Mouse (Mus musculus) neural tube, embryonic 12.5 days (tissue): ENCODE measurements around the gene Map3k4. TPM values are rescaled to one million over a fixed set of nuclear protein-coding genes. Genes with fewer than 3 reads are reported as not detected.

ENCODE experiments used
- ATAC-seq: fragments of 200-750 bp; cut with Nextera tagmentation; 2 replicates; pipeline ENCODE4 v1.8.0; 2017; ENCODE audit warnings: low read depth, mild to moderate bottlenecking, moderate TSS enrichment, moderate library complexity; ENCODE audit not compliant: low FRiP score
- H3K27ac ChIP-seq: fragments of 300-500 bp; sonication (generic); 2 replicates; pipeline ENCODE4 v1.5.1; 2016
- H3K27me3 ChIP-seq: fragments of 300-500 bp; sonication (generic); replicated peaks from 2 replicates; pipeline ENCODE4 v1.6.1; 2016; ENCODE audit warnings: mild to moderate bottlenecking
- H3K36me3 ChIP-seq: fragments of 300-500 bp; sonication (generic); 2 replicates; pipeline ENCODE4 v1.6.1; 2016; ENCODE audit warnings: mild to moderate bottlenecking
- H3K4me1 ChIP-seq: fragments of 300-500 bp; sonication (generic); 2 replicates; pipeline ENCODE4 v1.6.1; 2016
- H3K4me2 ChIP-seq: fragments of 300-500 bp; sonication (generic); replicated peaks from 2 replicates; pipeline ENCODE4 v1.6.1; 2016; ENCODE audit warnings: mild to moderate bottlenecking
- H3K4me3 ChIP-seq: fragments of 300-500 bp; sonication (generic); 2 replicates; pipeline ENCODE4 v1.5.1; 2016
- H3K9ac ChIP-seq: fragments of 300-500 bp; sonication (generic); 2 replicates; pipeline ENCODE4 v1.6.1; 2016; ENCODE audit warnings: mild to moderate bottlenecking
- H3K9me3 ChIP-seq: fragments of 300-500 bp; sonication (generic); 2 replicates; pipeline ENCODE4 v1.6.1; 2016; ENCODE audit warnings: mild to moderate bottlenecking
- WGBS: fragments of 180-500 bp; shearing (Covaris S2); methylation state at CpG from one replicate; pipeline ENCODE4 v1.1.7; 2016; 5-methylcytosine and 5-hydroxymethylcytosine counted together
- polyA plus RNA-seq: library from polyadenylated mRNA; unstranded; fragments of >200 nt; fragmentation: Nextera tagmentation; extraction: Ambion mirVana; gene quantifications from 2 replicates; pipeline ENCODE4 v1.2.1, GENCODE M21; 2016

Gene Map3k4
- 44.7 and 60.4 TPM in 2 replicates for polyA plus RNA-seq

DNA sequence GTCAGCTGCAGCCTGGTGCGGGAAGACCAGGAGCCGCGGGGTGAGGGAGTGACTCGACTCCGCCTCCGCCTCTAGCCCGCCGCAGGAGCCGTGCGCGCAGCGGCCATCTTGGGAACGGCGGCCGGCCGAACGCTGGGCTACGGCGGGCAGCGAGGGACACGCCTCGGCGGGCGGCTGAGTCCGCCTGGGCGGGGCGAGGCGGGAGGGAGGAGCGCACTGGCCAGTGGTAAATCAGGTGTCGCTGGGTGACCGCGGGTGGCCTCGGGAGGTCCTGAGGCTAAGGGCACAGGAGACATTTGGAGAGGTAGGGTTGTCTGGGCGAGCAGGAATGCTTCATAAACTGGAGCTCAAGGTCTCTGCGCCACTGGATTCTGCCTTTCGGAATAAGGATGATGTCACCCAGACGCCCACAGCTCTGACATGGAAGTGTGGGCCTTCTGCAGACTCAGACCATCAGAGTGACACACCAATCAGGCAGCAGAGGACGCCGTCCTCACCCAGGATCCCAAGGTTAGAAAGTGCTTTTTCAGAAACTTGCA, at the start of gene Map3k4:
Gene Map3k4, minus strand, starts transcription at position 134 of the 539 bp plus-strand sequence.
- H3K27me3 ChIP-seq, result no peaks in the 10 kb centered on the region
- no peaks in the 10 kb centered on the region for H3K9me3 ChIP-seq
- H3K9ac ChIP-seq, result peak within 1 kb of the TSS; percentile 93
- under 1% methylated on average over 39 of the region's 39 CpGs for WGBS
- peak; percentile 95 for ATAC-seq
- peaks cover 15% of the 10 kb centered on the region for H3K4me1 ChIP-seq
- peak within 1 kb of the TSS; percentile 82 for H3K4me3 ChIP-seq
- H3K27ac ChIP-seq, result peak within 1 kb of the TSS; percentile 99
- H3K36me3 ChIP-seq, result no peaks in the 10 kb centered on the region
- peak within 1 kb of the TSS; percentile 78 for H3K4me2 ChIP-seq

DNA sequence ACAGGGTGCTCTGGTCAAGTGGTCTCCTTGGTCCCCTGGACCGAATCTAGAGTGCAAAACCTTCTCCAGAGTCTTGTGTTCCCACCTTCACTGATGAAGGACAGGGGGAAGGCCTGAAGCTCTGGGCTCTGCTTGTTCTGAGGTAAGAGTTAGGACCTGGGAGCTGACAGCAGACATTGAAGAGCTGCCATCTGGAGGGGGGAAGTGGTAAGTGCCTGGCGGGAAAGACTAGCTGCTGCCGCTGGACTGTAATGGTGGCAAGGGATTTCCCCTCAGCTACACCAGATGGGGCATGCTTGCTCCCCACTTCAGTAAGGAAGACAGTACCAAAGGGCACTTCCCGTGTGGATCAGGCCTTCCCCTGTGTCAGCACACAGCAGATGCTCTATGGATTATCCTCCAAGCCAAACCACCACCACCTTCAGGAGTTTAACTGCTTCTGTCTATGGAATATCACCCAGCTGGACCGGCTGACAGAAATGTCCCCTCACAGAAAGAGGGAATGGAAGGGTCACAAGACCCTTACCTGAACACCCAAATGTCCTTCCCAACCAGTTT, 48.9 kb upstream of the Map3k4 start:
- H3K27ac ChIP-seq, result no peak overlapping the region
- 37% methylated on average over 5 of the region's 5 CpGs for WGBS
- ATAC-seq, result peak; percentile 71; the same call in 1 of the 2 replicates
- no peaks in the 10 kb centered on the region for H3K27me3 ChIP-seq
- H3K4me1 ChIP-seq, result peaks cover 3% of the 10 kb centered on the region
- no peaks in the 10 kb centered on the region for H3K9me3 ChIP-seq
- H3K36me3 ChIP-seq, result no peaks in the 10 kb centered on the region
- H3K4me3 ChIP-seq, result no peak overlapping the region
- H3K4me2 ChIP-seq, result no peak overlapping the region
- no peak overlapping the region for H3K9ac ChIP-seq

DNA sequence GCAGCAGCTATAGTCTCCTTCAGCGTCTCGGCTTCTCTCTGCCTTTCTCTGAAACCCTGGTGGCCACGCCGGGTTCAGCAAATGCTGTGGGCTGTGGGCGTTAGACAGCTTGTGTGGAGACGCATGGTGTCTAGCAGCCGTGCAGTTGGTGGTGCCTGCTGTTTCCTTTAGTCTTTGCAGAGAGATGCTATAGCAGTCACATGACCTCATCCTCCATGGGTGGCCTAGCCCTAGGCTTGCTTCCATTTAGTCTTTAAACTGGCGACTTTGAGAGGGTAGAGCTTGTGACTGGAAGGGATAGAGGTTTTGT, 45.8 kb upstream of the Map3k4 start:
- no peaks in the 10 kb centered on the region for H3K36me3 ChIP-seq
- ATAC-seq, result no peak
- no peaks in the 10 kb centered on the region for H3K4me1 ChIP-seq
- no peaks in the 10 kb centered on the region for H3K9me3 ChIP-seq
- H3K27me3 ChIP-seq, result no peaks in the 10 kb centered on the region
- 53% methylated on average over 8 of the region's 8 CpGs for WGBS
- no peak overlapping the region for H3K4me2 ChIP-seq
- H3K27ac ChIP-seq, result no peak overlapping the region
- H3K4me3 ChIP-seq, result no peak overlapping the region
- H3K9ac ChIP-seq, result no peak overlapping the region

DNA sequence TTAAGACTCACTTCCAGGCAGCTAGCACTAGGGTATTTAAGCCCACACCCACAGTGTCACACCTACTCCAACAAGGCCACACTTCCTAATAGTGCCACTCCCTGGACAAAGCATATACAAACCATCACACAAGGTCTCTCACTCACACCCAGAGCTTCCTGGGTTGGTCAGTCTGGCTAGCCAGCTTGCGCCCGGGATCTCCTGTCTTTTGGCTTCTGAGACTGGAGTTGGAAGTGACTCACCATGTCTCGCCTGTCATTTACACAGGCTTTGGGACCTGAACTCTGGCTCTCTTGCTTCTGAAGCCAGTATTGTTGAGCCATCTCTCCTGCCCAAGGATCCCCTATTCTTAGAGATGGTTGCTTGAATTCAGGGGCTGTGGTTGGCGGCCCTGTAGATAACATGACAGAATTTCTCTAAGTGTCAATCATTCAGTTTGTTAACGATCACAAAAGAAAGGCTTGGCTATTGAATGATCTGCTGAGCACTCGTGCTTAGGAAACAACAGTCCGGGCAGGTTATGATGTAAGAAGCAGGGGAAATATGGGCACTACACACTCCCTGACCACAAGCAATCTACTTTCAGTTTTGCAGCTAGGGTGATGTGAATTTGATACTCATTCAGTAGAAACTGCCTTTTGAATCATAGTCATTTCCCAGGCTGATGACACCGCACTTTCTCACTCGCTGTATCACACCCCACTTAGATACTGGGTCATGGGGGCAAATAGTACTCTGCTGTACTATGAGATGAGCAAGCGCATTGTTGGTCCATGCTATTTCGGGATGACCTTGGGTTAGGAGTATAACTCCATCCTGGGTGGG, 45.2 kb upstream of the Map3k4 start:
- 89% methylated on average over 11 of the region's 11 CpGs for WGBS
- H3K27me3 ChIP-seq, result no peaks in the 10 kb centered on the region

DNA sequence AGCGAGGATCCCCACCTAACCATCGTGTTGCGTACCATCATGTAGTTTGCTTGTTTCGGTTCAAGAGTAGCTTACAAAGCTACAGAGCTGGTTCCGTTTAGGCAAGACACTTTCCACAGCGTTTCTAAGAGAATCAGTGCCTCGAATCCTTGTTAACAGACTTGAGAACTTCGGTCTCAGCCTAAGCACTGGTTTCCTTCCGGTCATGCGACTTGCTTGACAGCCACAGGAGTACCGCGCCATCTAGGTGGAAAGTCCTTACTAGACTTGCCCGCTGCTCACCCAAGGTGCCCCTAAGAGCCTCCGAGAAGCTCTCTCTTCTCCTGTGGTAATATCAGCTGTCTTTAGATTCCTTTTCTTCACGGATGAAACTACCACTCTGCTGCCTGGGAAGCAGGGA, 41.3 kb upstream of the Map3k4 start:
- 90% methylated on average over 15 of the region's 15 CpGs for WGBS
- no peak overlapping the region for H3K9ac ChIP-seq
- H3K36me3 ChIP-seq, result no peaks in the 10 kb centered on the region
- no peak overlapping the region for H3K27ac ChIP-seq
- H3K4me1 ChIP-seq, result no peaks in the 10 kb centered on the region
- H3K4me3 ChIP-seq, result no peak overlapping the region
- no peaks in the 10 kb centered on the region for H3K27me3 ChIP-seq
- no peaks in the 10 kb centered on the region for H3K9me3 ChIP-seq
- ATAC-seq, result no peak
- H3K4me2 ChIP-seq, result no peak overlapping the region

More for the DNA sequence above, 45.2 kb upstream of the Map3k4 start:
- no peaks in the 10 kb centered on the region for H3K4me1 ChIP-seq
- no peaks in the 10 kb centered on the region for H3K36me3 ChIP-seq
- H3K4me3 ChIP-seq, result no peak overlapping the region
- H3K9me3 ChIP-seq, result no peaks in the 10 kb centered on the region
- no peak overlapping the region for H3K9ac ChIP-seq
- ATAC-seq, result no peak
- H3K27ac ChIP-seq, result no peak overlapping the region
- no peak overlapping the region for H3K4me2 ChIP-seq

DNA sequence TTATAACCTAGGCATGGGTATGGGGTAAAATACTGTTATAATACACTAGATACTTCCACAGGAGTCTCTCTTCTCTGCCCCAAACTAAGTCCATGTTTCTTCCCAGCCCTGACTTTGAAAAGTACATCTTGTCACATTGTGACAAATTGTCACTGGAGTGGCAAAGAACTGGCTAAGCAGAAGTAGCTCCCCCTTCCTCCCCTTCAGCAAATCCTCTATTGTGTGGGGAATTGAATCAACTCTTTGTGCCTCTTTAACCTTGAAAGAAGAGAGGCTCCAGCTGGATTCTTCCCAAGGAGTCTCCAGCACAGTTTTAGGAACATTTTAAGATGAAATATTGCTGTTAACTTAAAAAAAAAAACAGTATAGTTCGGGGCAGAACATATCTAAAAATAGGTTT, 34.2 kb upstream of the Map3k4 start:
- H3K9me3 ChIP-seq, result no peaks in the 10 kb centered on the region

DNA sequence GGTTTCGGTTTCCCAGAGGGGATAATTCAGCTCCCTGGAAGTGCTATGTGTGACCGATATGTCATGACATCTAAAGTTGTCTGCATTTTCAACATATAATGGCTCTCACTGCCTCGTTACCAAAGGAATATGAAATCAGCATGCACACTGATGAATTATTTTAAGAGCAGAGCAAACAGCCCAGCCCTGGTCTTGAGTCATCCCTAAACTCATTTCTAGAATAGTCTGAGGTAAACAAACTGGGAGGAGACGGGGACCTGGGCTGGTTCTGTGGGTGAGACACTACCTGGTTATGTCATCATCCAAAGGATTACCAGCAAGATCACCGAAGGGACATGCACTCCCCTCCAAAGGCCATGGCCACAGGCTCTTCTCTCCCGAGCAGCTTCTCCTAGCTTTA, 33.0 kb upstream of the Map3k4 start:
- no peak overlapping the region for H3K4me2 ChIP-seq
- H3K4me3 ChIP-seq, result no peak overlapping the region
- 0 out of 2 replicates have a peak, but pooled peaks cover 10% of the 10 kb centered on the region for H3K4me1 ChIP-seq
- no peaks in the 10 kb centered on the region for H3K36me3 ChIP-seq
- no peaks in the 10 kb centered on the region for H3K9me3 ChIP-seq
- ATAC-seq, result no peak
- no peak overlapping the region for H3K9ac ChIP-seq
- no peaks in the 10 kb centered on the region for H3K27me3 ChIP-seq
- H3K27ac ChIP-seq, result no peak overlapping the region
- 90% methylated on average over 6 of the region's 6 CpGs for WGBS

More for the DNA sequence above, 34.2 kb upstream of the Map3k4 start:
- H3K9ac ChIP-seq, result no peak overlapping the region
- no peak overlapping the region for H3K4me2 ChIP-seq
- H3K4me3 ChIP-seq, result no peak overlapping the region
- H3K4me1 ChIP-seq, result 0 out of 2 replicates have a peak, but pooled peaks cover 10% of the 10 kb centered on the region
- WGBS, result 28% methylated on average over 1 of the region's 1 CpGs
- H3K27ac ChIP-seq, result no peak overlapping the region
- no peak for ATAC-seq
- no peaks in the 10 kb centered on the region for H3K27me3 ChIP-seq
- no peaks in the 10 kb centered on the region for H3K36me3 ChIP-seq

DNA sequence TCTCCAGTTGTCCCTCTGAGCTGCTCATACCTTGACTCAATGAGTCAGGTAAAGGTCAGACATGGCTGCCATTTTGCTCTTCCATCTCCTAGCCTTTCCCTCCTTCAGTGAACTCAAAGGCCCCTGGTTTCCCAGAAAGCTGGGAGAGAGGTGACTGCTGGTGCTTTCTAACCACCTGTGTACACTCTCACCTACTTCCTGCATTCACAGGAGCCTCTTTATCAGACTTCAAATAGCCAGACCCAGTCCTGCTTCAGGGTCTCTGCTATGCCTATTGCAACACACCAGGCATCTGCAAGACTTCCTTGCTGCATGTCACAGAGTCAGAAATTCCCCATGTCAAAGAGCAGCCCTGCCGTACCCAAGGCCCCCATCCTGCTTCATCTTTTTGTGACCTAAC, 28.9 kb upstream of the Map3k4 start:
- H3K27ac ChIP-seq, result no peak overlapping the region
- H3K9me3 ChIP-seq, result no peaks in the 10 kb centered on the region
- WGBS, result 98% methylated on average over 1 of the region's 1 CpGs
- 0 out of 2 replicates have a peak, but pooled peaks cover 2% of the 10 kb centered on the region for H3K4me1 ChIP-seq
- no peak overlapping the region for H3K4me3 ChIP-seq
- H3K36me3 ChIP-seq, result no peaks in the 10 kb centered on the region
- no peak overlapping the region for H3K4me2 ChIP-seq
- ATAC-seq, result no peak
- no peaks in the 10 kb centered on the region for H3K27me3 ChIP-seq
- no peak overlapping the region for H3K9ac ChIP-seq

DNA sequence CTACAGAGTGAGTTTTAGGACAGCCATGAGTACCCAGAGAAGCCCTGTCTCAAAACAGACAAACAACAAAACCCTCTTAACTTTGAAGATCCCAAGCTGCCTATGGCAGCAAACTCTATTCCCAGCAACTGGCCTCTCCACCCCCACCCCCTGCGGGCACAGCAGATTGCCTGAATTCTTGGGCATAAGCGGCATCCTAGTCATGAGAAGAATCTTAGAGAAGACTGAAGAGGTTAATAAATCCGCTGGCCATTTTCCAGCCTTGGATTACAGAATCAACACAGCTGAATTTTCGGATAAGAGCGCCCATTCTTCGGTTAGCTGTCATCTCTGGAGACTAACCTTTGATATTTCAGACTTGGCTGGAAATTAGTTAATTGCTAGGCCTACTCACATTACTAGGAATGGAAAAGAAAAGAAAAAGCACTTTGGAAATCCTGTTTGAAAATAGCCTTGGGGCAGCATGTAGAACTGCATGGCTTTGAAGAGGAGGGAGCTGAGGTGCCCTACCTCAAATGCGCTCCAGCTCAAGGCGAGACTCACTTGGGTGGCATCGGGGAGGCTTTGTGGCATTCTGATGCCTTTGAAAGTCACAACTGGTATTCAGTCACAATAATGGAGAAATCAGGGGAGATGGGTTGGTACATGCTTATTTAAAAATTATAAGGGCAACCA, 25.2 kb upstream of the Map3k4 start:
- WGBS, result 88% methylated on average over 9 of the region's 9 CpGs
- H3K27me3 ChIP-seq, result no peaks in the 10 kb centered on the region
- H3K4me2 ChIP-seq, result no peak overlapping the region
- no peak overlapping the region for H3K9ac ChIP-seq
- H3K4me1 ChIP-seq, result no peaks in the 10 kb centered on the region
- no peaks in the 10 kb centered on the region for H3K36me3 ChIP-seq
- ATAC-seq, result no peak
- no peaks in the 10 kb centered on the region for H3K9me3 ChIP-seq
- H3K27ac ChIP-seq, result no peak overlapping the region
- H3K4me3 ChIP-seq, result no peak overlapping the region

DNA sequence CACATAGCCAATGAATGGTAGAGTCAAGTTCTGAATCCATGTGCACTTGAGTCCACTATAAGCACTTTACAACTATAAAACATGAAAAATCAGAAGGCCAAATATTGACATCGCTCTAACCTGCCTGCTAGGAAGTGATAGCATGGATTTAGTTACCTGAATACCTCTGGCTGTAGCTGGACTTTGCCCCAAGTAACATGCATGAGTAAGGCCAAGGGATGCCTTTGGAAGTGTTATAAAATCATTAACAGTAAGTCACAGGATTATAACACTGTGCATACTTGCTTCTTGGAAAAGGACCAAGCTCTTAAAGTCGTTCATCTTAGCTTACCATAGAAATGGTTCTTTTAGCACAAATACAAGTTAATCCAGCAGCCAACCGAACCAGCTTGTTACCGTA, 18.6 kb upstream of the Map3k4 start:
- no peaks in the 10 kb centered on the region for H3K36me3 ChIP-seq
- no peaks in the 10 kb centered on the region for H3K9me3 ChIP-seq
- no peak overlapping the region for H3K27ac ChIP-seq
- ATAC-seq, result no peak
- H3K4me3 ChIP-seq, result no peak overlapping the region
- no peaks in the 10 kb centered on the region for H3K4me1 ChIP-seq
- no peaks in the 10 kb centered on the region for H3K27me3 ChIP-seq
- no peak overlapping the region for H3K9ac ChIP-seq
- no peak overlapping the region for H3K4me2 ChIP-seq
- 87% methylated on average over 4 of the region's 4 CpGs for WGBS

DNA sequence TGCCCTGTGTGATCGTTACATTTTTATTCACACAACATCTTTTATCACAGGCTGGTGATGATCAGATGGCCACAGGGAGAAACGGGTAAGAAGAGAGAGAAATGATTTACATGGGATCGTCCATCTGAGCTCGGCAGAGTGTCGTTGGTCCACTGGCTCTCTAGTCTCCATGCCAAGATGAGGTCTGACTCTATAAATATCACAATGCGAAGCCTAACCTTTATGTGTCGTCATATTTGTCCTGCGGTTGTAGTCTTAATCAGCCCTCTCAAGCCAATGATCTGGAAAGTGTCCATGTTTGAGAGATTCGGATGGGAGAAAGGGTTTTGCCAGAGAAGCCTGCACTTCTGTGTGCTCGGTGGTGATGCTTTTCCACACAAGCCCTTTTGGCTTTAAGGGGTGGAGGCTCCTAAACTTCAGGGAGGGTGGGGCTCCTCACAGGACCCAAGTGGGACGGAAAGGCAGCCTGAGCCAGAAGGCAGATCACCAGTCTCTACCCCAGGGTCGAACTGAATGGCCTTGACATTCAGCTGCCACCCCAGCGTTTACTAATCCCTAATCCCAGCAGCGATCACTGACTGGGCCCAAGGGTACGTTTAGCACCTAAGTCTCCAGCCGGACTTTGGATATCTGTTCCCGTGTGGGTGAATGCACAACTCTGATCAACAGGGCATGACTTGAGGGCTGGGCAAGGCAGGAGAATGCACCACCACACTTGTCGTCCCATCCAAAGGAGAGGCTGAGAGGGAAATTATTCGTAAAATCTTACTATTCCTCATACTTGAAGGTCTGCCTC, 17.7 kb upstream of the Map3k4 start:
- Histone ChIP-seq H3K4me2 (no peak overlapping the region), H3K27me3 (no peaks in the 10 kb centered on the region), H3K4me1 (no peaks in the 10 kb centered on the region), H3K27ac (no peak overlapping the region), H3K4me3 (no peak overlapping the region), H3K9me3 (no peaks in the 10 kb centered on the region), H3K36me3 (no peaks in the 10 kb centered on the region), H3K9ac (no peak overlapping the region)
- no peak for ATAC-seq
- WGBS, result 86% methylated on average over 19 of the region's 19 CpGs

DNA sequence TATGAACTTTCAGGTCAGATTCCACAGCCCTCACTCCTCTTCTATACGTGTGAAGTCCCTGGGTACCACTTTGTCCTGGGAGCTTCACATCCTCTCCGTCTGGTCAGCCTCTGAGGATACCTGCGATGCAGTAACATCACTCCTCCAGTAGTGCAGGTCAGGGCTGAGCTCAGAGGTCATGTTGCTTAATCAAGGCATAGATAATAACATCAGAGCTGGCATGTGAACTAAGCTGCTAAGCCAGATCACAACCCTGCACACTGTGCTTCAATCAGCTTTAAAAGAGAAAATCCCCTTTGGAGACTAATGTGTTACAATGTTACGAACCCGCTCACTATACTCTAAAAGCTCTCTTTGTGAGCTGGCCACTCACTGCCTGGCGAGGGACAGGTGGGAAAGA, 16.5 kb upstream of the Map3k4 start:
- 73% methylated on average over 6 of the region's 6 CpGs for WGBS

More for the DNA sequence above, 16.5 kb upstream of the Map3k4 start:
- no peak for ATAC-seq
- no peak overlapping the region for H3K9ac ChIP-seq
- H3K4me1 ChIP-seq, result no peaks in the 10 kb centered on the region
- no peaks in the 10 kb centered on the region for H3K27me3 ChIP-seq
- no peak overlapping the region for H3K4me3 ChIP-seq
- no peaks in the 10 kb centered on the region for H3K9me3 ChIP-seq
- no peak overlapping the region for H3K4me2 ChIP-seq
- H3K36me3 ChIP-seq, result no peaks in the 10 kb centered on the region
- H3K27ac ChIP-seq, result no peak overlapping the region
